Mouse (Mus musculus): ENCODE measurements around the gene Endog.
A peak's percentile ranks its signal among the peaks of the same experiment; 100 is the strongest.
"Not testable (repeated sequence)": the region's sequence is repeated elsewhere in the genome, so short reads cannot be mapped to it uniquely, and the experiment has no call there.

Gene Endog

DNA sequence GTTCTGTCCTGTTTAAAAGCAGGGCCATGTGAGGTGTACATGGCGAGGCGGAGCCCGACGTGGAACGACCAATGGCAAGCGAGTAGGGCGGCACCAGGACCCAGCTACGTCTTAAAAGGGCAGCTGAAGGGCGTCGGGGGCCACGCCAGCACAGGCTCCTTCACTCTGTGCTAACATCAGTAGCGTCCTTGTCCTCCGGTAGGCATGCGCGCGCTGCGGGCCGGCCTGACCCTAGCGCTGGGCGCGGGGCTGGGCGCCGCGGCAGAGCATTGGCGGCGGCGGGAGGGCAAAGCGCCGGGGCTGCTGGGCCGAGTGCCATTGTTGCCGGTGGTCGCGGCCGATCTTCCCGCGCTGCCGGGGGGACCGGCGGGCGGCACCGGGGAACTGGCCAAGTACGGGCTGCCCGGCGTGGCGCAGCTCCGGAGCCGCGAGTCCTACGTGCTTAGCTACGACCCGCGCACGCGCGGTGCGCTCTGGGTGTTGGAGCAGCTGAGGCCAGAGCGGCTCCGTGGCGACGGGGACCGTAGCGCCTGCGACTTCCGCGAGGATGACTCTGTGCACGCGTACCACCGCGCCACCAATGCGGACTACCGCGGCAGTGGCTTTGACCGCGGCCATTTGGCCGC is at the start of gene Endog:
TSS of gene Endog (plus strand) at position 123 of the 626 bp plus-strand sequence.
- DNase-seq (ENCODE audit: low spot score), result peak; percentile 86

DNA sequence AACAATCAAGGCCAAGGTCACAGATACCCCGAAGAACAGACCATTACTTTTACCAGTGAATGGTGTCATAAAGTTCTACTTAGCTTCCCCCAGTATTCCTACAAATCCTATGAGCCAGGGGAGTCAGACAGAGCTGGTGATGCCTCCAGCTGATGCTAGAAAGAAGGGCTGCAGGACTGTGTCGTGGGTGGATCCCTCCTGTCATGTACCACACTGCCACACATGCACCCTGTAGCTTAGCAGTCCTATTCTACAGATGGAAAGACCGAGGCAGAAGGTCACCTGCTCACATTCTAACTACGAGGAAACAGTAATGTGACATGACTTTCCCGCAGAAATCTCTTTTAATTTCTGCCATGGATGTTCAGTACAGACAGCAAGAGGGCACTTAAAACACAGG is 48.5 kb upstream of the Endog start:
- no peak for DNase-seq (ENCODE audit: low spot score)

DNA sequence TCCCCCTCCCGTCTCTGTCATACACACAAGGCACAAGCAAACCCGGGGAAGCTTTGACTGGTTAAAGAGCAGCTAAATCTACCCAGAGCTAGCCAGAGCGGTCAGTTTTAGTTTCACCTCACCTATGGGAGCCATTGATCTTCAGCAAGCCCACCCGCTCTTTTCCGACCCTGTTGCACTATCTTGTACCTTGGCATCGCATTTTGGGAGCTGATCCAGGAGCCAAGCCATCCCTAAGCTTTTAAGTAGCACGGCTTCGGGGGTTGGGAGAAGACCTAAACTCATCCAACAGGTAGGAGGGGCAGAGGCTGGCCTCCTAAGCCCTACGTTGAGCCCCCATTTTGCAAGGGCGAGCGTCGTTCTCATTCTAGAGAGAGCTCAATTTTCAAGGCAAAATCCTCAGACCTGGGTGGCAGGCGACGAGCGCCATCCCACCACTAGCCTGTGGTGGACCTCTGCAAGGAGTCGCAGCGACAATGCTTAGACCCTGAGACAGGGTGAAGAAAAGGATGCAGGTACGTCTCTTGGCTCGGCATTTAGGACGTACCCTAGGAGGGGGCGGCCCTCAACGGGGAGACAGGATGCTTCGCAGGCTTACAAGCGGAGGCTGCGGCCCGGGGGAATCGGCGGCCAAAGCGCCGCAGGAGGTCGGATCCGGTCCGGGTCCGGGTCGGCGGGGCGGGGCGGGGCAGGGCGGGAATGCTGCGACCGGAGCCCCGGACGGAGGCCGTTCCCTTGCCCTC is 47.4 kb upstream of the Endog start:
- DNase-seq (ENCODE audit: low spot score), result no peak

DNA sequence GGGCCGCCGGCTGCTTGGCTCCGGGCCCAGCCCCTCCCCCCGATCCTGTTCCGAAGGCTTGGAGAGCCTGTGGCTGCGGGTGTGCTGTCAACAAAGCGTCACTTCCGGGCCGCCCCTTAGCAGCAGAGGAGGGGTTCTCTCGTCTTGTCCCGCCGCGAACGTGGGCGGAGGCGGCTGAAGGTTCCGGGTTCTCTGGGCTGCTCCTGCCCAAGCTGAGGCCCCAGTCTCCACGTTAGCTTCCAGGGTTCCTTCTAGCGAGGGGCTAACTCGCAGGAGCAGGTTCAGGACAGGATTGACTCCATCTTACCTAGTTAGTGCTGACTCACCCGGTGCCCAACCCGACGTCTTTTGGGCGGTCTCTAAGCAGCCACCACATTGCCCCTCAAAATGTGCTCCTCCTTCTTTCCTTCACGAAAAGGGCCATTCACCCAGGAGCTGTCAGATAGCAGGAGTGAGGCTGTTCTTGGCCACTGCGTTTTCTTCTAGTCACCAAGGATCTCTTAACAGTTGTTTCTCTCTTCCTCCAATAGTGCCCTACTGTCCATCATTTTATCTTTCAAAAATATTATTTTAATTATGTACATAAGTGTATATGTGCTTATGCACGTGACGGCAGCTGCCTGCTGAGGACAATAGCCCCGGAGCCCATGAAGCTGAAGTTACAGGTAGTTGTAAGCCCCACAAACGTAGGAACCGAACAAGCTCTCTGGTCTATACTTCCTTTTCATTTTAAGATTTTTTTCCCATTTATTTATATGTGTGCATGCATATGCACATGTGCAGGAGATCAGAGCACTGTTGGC is 46.6 kb upstream of the Endog start, which contains the start of gene Zer1:
TSS of gene Zer1 (minus strand) at position 114 of the 803 bp plus-strand sequence.
- DNase-seq (ENCODE audit: low spot score), result peak; percentile 97

DNA sequence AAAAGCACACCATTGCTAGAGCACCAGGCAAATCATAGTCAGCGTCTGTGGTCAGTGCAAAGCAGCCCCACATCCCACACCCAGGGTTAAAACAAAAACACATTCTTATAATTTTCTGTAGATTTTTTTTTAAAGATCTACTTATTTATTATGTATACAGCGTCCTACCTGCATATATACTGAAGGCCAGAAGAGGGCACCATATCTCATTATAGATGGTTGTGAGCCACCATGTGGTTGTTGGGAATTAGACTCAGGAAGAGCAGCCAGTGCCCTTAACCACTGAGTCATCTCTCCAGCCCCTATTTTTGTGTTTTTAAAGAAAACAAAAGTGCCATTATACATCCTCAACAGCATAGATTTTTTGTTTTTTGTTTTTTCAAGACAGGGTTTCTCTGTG is 42.5 kb upstream of the Endog start:
- peak; percentile 15 for DNase-seq (ENCODE audit: low spot score)

DNA sequence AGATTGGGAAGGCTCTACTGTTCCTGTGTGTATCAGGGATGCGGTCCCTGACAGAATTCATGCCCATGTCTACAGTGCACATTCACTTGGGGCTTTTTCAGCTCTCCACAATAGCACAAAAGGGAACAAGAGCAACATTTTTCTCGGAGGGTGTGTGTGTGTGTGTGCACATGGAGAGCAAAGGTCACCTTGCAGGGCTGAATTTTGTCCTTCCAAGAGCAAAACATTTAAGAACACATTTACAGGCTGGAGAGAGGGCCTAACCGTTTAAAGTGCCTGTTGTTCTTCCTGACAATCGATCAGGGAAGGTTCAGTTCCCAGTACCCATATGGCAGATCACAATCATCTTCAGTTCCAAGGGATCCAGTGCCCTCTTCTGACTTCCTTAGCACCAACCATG is 41.1 kb upstream of the Endog start:
- no peak for DNase-seq (ENCODE audit: low spot score)

DNA sequence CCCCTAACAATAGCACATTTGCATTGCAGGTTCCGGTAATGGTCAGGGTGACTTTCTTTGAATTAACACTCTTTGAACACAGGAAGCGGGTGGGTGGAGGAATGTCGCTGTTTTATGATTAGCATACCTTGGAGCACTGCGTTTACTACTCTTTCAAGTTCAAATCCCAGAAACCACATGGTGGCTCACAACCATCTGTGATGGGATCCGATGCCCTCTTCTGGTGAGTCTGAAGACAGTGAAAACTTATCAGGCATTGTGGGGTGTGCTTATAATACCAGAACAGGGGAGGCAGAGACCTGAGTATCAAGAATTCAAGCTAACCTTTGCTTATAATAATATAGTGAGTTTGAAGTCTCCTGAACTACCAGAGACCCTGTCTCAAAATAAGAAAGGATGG is 40.1 kb upstream of the Endog start:
- not testable (repeated sequence) for DNase-seq (ENCODE audit: low spot score)

DNA sequence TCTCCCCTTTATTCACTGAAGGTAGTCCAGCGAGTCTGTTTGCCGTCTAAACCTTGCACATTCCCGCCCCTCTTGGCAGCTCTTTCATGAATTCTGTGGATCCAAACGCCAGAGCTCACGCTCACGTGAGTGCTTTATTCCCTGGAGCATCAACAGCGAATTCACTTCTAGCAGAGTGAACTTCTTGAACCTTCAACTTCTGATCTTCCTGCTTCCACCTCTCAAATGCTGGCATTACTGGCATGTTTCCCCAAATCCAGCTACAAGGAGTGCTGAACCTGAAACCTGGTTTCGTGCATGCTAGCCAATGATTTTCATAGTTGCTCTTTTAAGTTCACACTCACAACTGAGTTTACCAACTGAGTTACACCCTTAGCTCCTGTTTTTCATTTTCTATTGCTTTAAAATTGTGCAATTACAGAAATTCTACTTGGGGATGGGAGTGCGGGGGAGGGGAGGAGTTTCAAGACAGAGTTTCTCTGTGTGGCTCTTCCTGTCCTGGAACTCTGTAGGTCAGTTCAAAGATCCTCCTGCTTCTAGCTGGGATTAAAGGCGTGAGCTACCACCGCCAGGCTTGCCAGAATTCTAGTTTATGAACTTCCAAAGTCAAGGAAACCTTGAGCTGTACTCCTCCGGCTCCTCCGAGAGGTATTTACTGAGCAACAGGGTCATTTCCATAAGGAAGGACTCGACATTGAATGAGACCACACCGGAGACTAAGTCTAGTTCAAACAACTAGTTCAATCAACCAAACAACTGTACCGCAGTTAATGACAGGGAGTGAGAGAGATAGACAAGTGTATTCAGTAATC is 38.3 kb upstream of the Endog start:
- DNase-seq (ENCODE audit: low spot score), result peak; percentile 48

DNA sequence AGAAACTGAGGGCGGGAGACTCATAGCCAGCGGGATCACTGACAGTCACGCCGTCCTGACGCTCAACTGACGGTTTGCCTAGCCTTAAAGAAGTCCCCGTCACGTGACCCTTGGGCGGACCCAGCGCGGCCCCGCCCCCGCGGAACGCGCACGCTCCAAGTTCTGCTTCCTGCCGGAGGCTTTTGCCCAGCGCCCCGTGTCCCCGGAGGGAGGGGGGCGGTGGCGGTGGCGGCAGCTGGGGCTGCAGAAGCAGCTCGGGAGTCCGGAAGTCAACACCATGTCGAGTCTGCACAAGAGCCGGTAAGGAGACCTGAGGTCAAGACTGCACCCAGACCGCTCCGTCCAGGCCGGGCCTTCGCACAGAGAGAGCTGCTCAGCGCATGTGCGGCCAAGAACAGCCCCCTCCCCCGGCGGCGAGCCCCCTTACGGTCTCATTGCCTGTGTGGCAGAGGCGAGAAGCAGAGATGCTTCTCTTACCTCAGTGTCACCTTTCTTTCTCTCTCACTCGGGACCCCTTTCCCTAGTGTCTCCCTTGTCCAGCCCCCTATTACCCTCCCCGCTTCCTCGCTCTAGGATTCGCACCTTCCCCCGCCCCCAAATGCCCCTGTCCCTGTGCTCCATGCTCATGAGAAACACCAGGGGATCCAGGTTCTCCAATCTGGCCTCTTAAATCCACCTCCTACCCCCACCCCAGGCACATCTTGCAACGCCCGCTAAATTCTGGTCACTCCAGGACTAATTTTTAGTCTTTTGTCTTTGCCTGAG is 37.5 kb upstream of the Endog start, which contains the start of gene Tbc1d13:
TSS of gene Tbc1d13 (plus strand) at position 134 of the 765 bp plus-strand sequence.
- DNase-seq (ENCODE audit: low spot score), result peak; percentile 97

DNA sequence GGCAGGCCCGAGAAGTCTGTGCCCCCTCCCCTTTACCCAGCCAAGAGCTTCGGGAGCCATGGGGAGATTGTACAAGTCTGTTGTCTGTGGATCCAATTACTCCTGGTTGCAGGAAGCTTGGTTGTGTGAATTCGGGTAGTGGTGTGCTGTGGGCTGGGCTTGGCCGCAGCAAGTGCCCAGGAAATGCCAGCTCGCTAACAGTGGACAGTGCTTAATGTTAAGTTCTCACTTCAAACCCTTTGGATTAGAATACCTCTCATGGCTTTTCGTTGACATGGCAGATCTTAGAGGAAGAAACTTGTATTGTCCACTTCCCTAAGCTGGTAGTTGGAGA is 36.9 kb upstream of the Endog start:
- no peak for DNase-seq (ENCODE audit: low spot score)

DNA sequence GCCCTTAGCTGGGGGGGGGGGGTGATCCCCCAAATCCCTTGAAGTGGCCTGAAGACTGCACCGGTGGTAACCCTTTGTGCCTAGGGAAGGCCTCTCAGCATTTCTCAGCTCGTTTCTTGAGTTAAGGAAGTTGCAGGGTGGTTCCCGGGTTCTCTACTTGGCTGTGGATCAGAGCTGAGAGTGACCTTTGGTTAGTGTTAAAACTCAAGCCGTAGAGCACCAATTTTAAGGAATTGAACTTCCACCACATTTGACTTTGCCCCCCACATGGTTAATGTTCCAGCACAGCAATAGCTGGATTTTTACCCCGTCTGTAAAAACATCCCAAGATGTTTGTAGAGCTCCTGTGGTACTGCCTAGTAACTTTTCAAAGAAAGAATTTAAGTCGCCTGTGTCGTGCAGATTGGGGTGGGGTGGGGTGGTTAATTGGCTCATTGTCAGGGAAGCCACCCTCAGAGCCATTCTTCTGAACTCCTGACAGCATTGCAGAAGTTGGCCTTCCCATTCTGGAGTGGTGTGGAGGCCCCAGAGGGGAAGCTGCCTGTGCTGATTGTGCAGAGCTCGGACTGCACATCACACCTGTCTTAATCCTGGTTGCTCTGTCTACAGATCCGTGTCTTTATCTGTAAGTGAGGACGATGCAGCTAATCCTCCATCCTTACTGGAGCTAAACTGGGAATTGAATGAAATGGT is 36.2 kb upstream of the Endog start:
- no peak for DNase-seq (ENCODE audit: low spot score)

DNA sequence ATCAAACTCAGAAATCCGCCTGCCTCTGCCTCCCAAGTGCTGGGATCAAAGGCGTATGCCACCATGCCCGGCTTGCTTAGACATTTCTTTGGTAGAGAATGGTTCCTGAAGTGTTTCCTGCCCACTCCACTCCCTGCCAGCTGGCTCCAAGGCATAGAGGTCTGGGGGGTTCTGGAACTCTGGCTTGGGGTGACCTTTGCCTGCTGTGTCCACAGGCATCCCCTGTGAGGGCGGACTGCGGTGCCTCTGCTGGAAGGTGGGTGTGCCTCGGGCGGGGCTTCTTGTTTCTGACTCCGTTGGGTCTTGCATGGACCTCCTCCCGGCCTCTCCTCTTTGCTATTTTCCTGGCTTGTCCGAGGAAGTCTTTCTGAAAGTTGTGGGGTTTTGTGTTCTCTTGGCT is 34.8 kb upstream of the Endog start:
- DNase-seq (ENCODE audit: low spot score), result no peak

DNA sequence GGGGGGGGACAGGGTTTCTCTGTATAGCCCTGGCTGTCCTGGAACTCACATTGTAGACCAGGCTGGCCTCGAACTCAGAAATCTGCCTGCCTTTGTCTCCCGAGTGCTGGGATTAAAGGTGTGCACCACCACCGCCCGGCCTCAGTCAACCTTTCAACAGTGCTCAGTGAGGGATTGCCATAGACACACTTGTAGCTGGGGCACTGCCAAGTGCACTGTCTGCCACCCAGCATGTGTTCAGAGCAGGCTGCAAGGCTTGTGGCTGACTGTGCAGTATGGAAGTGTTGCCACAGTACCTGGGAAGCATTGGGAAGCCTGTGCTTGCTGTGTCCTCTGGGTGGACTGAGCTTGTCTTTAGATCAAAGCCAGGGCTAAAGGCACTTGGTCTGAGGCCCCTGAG is 31.3 kb upstream of the Endog start:
- not testable (repeated sequence) for DNase-seq (ENCODE audit: low spot score)

DNA sequence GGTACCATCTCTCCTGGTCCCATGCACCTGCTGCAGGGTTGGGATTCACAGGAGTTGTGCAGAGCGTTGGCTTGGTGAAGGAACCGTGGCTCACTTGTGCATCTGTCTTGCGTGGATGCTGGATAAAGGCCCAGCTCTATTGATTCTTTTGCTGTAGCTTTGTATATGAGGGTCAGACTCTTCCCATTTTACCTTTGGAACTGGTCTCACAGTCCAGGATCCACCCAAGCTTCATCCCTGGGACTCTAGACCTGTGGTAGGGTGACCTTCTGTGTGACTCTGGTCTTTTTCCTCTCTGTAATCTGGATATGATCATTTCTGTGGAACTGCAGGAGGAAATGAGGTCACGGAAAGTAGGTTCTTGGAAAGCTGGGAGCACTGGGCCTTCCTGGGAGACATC is 26.9 kb upstream of the Endog start:
- no peak for DNase-seq (ENCODE audit: low spot score)

DNA sequence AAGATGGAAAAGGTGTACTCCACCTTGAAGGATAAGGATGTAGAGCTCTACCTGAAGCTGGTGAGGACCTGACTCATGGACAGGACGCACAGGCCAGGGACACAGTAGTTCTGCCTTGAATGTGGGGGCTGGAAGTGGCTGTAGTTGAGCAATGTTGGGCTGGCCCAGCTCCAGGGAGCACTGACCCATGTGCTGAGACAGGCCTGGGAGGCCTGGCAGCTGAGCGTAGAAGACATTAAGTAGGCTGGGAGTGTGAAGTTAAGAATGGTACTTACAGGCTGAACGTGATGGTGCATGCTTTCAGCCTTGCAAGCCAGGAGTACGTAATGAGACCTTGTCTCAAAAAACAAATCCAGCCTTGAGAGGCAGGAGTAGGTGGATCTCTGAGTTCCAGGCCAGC is 23.8 kb upstream of the Endog start:
- DNase-seq (ENCODE audit: low spot score), result peak; percentile 53

DNA sequence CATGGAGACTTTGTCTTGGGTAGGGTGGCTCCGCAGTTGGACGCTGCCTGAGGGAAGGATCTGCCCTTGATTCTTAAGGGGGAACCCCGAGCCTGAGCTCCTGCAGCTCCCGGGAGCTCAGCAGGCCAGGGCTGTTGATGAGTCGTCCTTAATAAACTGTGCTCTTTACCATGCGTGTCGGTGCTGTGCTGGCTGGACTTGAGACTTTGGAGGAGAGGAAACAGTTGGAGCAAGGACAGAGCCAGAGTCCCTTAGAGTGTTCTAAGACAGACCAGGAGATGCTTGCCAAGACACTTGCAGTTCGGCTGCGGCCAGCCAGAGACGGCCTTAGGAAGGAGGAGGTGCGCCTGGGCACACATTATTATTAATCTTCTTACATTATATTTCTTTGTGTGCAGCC is 19.5 kb upstream of the Endog start:
- no peak for DNase-seq (ENCODE audit: low spot score)

DNA sequence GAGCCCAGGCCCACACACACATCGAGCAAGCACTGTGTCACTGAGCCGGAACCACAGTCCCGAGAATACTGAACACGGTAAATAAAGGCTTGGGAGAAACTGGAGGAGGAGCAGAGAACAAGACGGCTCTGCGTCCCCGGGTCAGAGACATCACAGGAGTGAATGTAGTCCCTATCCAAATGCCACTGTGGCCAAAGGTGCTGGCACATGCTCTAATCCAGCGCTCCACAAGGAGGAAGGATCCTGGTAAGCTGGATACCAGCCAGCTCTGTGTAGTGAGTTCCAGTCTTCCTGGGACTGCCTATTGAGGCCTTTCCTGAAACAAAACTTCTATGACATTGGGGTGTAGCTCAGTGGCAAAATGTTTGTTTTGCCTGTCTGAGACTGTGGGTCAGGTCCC is 18.7 kb upstream of the Endog start:
- no peak for DNase-seq (ENCODE audit: low spot score)

DNA sequence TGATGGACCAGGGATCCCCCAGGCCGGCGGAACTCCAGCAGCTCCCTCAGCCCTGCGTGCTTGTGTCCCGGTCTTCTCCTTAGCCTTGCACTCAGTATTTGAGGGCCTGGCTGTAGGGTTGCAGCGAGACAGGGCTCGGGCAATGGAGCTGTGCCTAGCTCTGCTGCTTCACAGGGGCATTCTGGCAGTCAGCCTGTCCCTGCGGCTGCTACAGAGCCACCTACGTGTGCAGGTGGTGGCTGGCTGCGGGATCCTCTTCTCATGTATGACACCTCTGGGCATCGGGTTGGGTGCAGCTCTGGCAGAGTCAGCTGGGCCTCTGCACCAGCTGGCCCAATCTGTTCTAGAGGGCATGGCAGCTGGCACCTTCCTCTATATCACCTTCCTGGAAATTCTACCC is 11.4 kb upstream of the Endog start:
- not testable (repeated sequence) for DNase-seq (ENCODE audit: low spot score)

DNA sequence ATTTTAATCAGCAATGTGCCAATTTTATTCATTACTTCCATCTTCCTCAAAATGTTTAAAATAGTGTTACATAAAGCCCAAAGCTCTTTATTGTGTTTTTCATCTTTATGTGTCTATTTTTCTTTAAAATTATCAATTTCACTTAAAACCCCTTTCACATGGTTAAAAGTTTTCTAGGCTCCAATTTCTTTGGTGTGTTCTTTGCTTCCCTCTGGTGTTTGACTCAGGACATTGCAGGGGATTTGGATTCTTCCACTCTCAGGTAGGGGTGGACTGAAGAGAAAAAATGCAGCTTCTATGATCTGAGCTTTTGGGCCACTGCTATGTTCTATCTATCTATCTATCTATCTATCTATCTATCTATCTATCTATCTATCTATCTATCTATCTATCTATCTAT is 9.5 kb upstream of the Endog start:
- no peak for DNase-seq (ENCODE audit: low spot score)

DNA sequence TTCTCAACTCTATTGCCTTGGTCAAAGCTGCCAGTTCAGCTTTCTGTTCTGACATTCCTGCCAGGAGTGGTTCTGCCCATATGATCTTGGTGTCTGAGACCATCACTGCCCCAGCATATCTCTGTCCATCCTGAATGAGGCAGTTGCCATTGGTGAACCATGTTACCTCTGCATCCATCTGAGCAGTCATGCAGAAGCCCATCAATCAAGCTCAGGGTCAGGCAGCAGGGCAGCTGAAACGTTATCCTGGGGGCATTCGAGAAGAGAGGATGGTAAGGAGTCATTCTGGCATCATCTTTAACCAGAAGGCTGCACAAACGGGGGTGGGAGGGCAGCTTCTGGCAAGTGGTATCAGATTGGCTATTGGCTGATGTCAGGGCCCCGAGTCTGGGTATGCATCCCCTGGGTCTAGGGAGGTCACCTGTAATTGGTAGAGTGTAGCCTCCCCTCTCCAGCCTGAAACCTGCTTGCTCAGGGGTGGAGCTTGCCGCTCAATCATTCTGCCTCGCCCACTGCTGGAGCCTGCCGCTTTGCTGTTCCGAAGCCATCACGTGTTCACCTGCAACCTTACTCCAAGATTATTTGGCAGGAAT is 6.9 kb upstream of the Endog start:
- no peak for DNase-seq (ENCODE audit: low spot score)
